Mouse (Mus musculus): ENCODE results near the gene Gprc5b.

Gene Gprc5b

DNA sequence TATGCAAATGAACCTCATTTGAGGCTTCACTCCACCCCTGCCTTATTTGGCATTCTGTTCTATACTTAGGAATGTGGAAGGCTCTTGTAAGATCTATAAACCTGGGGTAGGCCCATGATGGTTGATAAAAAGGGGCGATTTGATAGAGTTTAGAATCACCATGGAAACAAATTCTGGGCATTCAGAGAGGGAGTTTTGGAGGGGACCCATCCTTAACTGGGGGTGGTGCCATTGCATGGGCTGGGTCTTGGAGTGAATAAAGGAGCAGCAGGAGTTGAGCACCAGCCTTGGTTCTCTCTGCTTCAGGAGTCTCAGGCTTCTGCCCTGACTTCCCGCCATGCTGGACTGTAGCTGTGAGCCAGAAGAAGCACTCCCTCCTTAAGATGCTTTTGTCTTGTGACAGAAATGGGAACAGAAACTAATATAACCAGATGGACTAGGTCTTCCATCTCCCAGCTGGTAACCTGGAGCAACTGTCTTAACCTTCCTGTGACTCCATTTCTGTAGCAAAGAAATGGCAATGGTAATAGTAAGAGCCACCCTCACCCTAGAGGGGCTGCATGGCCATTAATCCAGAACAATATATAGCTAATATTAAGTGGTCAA, 46.2 kb downstream of the Gprc5b start:
- no peak for DNase-seq

DNA sequence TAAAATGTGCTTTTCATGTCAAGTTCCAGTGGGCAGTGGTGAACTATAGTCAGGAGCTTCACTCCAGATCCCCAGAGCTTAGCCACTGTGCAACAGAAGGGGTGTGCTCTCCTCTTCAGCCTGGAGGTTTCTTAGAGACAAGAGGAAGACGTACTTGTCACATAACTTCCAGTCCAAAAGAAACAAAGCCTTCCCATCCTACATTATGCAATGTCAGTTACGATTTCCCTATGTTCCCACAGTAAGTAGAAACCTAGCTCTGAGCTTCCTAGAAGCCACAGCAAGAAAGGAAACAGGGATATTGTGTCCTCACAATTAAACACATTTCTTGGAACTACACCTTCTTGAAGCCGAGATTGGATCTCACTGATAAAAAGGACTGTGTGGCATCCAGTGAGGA, 47.8 kb downstream of the Gprc5b start:
- DNase-seq, result no peak

DNA sequence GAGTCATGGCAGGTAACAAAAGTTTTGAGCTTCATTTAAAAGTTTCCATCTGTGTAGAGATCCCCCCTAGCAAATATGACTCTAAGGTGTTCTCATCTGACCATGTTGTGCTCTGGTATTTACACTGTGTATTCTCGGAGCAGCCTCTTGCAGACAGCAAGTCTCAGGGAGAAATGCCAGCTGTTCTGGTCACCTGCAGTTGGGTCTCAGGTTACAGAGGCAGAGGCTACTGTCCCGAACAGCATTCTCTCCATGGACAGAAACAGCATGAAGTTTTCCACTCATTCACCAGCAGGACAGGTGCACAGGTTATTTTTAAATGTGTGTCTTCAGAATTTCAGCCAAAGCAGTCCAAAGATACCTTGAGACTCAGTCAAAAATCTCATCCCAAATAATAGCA, 50.1 kb downstream of the Gprc5b start:
- no peak for DNase-seq

DNA sequence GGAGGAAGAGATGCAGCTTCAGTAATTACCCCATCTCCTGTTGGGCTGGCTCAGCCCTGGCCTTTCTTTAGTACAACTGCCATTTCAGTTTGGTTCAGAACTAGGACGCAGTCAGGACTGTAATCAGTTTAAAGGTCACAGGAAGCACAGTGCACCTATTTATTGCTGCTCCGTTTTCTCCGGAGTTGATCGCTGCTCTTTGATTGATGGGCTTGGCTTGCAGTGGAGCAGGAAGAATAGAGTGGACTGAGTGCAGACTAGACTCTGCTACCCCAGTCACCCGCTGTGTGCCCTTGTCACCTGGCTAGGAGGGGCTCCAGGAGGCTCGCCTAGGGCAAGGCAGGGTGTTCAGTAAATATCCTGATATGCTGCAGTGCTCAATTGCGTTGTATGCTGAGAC, 51.8 kb downstream of the Gprc5b start:
- no peak for DNase-seq

DNA sequence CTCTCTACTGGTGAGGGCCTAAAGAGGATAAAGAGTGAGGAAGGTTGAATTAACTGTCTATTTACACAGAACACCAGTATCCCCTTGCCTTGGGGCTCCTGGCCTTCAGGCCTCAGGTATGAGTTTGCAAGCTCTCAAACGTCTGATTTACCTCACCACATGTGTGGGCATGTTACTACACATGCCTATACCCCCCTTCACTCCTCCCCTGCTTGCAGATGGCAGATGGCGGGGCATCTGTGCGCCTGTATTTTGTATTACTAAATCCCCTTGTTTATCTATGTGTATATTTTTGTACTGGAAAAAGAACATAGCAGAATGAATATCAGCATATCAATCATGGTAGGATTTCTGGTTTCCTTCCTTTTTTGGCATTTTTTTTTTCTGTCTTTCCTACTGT, 52.7 kb downstream of the Gprc5b start:
- no peak for DNase-seq

DNA sequence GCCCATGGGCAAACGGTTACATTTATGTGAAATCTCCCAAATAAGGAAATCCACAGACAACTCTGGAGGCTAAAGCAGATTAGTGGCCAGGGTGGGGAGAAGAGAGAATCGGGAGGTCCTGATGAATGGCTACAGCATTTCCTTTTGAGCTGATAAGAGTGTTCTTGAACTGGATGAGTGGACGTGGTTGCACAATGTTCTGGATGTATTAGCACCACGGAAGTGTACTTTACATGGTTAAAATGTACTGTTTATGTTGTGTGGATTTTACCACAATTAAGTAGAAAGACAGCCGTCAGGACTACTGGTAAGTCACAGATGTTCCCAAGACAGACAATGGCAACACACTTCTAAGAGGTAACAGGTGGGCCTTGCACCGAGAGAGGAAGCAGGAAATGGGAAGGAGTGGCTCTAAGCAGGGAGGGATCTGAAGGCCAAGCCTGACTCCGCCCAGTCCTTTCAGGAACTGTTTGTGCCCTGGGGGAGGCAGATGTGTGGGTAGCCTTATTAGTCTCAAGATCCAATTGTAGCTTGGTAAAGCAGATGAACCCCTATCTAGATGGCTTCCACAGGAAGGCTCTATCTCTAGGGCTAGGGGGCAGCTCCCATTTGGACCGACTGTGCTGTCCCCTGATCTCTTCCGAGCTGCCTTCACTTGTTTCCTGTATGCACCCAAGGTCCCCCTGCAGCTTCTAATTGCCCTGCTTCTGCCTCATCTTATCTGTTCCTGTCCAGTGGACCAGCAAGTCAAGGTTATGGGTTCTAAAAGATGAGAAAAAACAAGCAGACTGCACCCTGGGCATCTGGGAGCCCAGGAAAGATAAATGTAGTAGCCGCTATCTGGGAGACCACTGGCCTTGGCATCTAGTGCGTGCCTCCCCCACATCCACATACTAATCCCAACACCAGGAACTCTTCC, 57.3 kb downstream of the Gprc5b start:
- no peak for DNase-seq

DNA sequence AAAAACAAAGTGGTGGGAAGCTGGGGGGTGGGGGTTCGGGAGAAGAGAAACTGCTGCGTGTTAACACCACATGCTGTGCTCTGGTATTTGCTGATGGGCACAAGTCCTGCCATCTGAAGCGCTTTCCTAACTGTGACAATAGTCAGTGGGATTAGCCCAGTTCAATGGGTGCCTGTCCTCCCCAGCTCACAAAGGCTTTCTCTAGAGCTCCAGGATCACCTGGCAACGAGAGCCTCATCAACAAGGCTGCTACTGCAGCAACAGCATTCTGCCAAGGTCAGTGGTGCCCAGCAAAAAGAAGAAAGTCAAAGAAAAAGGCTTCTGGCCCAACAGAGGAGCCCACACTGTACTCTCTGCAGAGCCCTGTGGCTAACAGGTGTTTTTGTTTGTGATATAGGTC, 58.2 kb downstream of the Gprc5b start:
- no peak for DNase-seq

DNA sequence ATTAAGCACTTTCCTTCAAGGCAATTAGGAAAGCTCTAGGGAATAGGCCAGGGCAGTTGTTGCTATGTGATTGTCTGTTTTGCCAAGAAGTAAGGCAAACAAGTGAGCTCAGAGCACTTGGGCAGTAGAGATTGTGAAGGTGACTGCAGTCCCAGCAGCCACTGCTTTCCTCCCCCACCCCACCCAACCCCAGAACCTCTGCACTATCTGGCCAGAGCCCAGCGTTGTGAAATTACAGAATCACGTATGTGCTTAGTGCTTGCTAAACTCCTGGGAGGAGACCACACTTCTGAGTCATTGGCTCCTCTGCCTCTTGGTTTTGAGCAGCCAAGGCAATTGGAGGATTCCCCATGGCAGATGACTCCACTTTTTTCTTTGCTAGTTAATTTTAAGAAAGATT, 59.7 kb downstream of the Gprc5b start:
- DNase-seq, result no peak

DNA sequence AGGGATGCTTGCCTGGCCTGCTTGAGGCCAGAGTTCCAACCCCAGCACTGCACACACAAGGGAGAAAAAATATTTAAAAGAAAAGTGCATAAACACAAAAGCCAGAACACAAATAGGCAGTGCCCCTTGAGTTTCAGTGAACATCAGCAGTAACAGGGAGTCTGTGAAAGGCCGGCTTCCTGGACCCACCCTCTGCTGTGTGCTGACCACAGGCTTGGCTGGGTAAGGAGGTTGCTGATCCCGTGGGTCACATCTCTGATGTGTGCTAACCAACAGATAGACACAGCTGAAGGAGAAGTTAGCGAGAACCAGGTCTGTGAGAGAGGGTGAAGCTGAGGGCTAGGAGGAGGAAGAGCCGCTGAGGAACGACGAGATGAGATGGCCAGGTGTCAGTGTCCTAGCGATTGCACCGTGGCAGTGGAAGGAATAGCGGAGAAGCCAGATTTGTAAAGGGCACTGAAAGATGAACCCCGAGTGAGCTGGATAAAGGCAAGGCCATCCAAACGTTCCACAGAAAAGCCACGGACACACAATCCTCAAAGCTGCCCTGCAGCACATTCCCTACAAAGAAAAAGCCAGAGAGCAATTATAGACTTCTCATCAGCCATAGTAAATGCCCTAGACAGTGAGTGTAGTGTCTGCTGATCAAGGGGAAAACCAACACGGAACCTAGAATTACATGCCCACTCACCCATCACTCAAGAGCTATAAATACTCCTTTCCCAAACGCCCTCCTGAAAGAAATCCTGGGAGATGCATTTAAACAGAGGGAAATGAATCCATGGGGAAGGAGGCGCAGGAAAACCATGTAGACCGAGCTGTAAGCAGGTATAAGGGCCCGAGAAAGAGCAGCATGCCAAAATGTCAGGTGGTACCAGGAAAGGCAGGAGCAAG, 63.3 kb downstream of the Gprc5b start:
- no peak for DNase-seq

DNA sequence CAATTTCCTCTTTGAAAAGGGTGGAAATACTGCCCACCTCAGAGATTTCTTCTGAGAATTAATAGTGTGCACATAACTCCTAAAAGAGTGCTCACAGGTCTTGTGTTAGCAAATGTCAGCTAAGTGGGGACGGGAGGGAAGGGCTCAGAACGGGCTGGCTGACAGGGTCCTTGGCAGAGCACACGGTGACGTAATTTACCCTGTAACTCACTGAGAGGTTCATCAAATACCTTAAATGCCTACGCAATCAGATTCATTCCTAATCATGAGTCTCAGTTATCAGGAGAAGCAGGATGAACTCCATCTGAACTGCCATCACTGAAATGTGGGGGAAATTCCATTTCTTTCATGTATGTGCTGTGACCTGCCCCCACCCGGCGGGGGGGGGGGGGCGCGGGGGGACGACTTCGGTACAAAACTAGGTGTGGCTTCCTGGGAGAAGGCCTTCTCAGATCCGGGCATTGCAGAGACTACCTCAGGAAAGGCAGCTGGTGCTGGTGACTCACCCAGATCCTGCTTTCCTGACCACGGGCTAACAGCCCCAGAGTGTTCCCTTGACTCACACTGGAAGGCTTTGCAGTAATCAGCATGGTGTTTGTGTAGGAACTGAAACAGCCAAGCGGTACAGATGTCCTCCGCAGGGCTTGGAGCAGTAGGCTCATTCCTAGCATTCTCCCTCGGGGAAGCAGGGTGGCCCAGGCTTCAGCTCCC, 65.3 kb downstream of the Gprc5b start:
- peak; percentile 19 for DNase-seq

DNA sequence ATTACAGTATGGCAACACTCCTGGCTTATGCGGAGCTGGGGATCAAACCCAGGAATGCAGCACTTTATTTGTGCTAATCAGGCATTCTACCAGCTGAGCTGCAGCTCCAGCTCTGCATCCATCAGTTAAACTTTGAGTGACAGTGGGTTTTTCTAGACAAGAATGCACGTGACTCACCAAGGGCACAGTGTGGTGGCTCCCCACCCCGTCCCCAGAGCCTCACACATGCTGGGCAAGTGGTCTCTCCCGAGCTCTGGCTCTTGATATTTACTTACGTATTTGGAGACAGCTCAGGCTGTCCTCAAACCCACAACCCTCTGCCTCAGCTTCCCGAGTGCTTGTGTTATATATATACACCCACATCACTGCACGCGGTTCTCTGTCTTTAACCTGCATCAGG, 66.1 kb downstream of the Gprc5b start:
- no peak for DNase-seq

DNA sequence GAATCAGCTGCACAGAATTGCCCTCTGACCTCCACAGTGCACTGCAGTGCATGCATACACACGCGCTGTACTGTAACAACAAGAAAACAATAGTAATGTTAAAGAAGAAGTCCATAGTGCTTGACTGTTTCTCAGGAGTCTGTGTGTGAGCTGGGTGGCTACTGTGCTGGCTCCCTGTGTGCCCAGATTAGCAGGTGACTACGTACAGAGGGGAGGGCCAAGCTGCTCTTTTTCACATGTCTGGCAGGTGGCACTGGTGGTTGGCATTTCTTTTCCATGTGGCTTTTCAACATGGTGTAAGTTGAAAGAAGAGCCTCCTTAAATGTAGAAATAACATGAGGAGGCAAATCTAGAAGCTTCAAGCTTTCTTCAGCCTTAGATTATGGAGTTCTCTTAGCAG, 66.7 kb downstream of the Gprc5b start:
- DNase-seq, result no peak

DNA sequence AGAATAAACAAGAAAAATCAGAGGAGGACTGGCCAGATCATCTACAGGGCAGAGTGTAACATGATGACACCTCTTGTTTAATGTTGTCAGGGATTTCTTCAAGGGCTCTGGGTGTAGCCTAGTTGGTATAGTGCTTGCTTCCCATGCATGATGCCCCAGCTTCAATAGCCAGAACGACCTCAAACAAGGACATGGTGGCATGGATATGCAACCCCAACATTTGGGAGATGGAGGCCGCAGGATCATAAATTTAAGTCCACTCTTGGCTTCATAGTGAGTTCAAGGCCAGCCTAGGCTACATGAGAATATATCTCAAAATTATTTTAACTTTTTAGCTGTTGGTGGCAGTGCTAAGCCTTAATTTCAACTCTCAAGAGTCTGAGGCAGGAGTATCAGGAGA, 67.7 kb downstream of the Gprc5b start:
- DNase-seq, result no peak

DNA sequence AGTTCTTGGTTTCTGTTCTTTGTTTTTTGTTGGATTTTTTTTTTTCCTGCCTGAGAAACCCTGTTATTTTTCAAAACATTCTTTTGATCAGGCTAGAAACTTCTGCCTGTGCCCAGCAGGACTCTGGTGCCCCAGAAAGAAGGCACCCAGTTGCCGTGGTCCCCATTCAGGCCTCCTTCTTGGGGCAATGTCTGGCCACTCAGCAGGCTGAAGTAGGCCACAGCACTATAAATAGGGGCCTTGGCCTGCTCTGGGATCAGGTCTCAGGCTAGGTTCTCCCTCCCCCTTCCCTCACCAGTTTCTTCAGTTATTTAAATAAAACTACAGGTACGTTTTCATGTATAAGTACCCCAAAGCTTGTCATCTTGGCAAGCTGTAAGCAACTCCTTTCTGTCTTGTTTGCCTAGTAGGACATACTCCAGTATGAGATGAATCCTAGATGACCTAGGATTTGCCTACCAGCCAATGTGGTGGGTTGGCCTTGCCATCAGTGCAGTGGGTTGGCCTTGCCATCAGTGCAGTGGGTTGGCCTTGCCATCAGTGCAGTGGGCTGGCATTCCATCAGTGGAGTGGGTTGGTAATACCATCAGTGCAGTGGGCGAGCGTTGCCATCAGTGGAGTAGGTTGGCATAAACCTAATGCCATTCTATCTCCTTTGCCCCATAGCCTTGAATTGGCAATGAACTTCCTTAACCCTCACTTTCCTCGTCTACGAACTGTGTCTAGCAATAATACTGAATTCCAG, 68.3 kb downstream of the Gprc5b start:
- DNase-seq, result no peak

DNA sequence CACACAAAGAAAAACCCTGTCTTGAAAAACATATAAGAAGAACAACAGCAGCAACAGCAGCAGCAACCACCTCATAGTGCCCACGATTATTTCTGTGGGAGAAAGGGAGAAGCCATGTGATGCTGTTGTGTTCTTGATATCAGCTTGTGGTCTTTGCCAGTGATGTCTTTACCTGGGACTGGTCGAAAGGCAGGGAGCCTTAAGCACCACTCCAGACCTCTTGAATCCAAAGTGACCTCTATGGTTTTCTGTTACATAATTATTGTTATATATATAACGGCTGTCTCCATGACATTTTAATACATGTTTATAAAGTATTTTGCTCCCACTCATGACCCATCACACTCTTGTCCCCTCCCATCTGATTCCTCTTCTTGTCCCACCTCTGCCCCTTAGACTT, 69.5 kb downstream of the Gprc5b start:
- no peak for DNase-seq

DNA sequence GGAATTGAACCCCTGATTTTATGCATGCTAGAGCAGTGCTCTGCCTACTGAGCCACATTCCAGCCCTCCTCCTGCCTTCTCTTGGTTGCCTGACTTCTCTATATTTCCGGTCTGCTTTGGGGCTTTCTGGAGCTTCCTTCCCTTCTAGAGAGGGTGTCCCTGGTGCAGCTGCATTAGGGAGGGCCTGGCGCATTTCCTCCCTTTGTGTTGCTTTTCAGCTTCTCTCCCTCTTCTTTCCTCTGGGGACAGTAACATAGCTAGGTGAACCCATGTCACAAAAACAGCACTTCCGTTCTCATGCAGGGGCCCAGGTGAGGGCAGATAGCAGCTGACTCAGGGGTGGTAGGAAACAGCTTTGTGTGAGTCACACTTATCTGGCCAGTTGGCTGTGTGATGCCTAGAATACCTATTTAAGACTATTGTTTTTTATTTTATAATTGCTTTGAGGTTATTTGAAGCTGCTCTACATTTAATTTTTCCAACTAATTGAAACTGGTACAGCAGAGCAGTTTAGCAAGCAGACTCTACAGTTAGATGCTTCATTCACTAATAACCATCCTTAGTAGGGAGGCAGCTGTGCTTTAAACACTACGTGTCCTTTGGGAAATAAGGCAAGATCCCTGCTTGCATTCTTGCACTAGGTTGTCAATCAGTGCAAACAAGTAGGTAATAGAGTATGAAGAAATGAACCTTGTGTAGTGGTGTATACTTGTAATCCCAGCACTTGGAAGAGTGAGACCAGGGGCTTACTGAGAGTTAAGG, 72.4 kb downstream of the Gprc5b start:
- DNase-seq, result no peak
